Mouse (Mus musculus) urinary bladder, adult 2 months (tissue): ENCODE data around the gene Paxip1. TPM values are rescaled to one million over a fixed set of nuclear protein-coding genes. Genes with fewer than 3 reads are reported as not detected.

ENCODE experiments used
- DNase-seq: peaks from one replicate; pipeline ENCODE4 v3.0.0; 2022; ENCODE audit warnings: low spot score
- polyA plus RNA-seq: library from polyadenylated mRNA; depleted of rRNA; stranded (reverse); fragments of >200 nt; gene quantifications from 2 replicates; pipeline ENCODE4 v1.2.3, GENCODE M21; 2012; rRNA removed

Paxip1 gene
- 15.1 and 16.0 TPM in 2 replicates for polyA plus RNA-seq

GRCm38 (mm10) chr5:27791303-27792172 lies at the start of gene Paxip1:
Paxip1 (minus strand) TSS chr5:27791691.
- DNase-seq = peak; percentile 98

GRCm38 (mm10) chr5:27838061-27838460 lies 46.6 kb upstream of the Paxip1 start:
- no peak for DNase-seq

DNA sequence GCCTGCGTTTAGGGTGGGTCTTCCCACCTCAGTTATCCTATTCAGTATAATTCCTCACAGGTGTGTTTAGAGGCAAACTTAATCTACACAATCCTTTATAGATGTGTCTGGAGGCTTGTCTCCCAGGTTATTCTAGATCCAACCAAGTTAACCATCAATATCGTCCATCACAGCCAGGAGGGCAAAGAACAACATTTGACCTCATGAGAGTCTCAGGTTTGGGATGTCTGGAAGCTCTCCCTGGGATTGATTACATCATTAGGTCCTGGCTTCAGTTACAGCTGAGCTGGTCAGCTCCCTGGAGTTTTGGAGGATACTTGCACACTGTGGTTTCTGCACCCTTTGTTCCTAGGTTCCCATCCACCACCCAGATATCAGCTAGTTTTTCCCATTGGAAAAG lies 43.6 kb upstream of the Paxip1 start:
- DNase-seq = no peak

GRCm38 (mm10) chr5:27827971-27828370 lies 36.5 kb upstream of the Paxip1 start:
- DNase-seq = no peak

- DNase-seq = no peak
These were observed 29.7 kb upstream of the Paxip1 start for GRCm38 (mm10) chr5:27821161-27821560.

DNA sequence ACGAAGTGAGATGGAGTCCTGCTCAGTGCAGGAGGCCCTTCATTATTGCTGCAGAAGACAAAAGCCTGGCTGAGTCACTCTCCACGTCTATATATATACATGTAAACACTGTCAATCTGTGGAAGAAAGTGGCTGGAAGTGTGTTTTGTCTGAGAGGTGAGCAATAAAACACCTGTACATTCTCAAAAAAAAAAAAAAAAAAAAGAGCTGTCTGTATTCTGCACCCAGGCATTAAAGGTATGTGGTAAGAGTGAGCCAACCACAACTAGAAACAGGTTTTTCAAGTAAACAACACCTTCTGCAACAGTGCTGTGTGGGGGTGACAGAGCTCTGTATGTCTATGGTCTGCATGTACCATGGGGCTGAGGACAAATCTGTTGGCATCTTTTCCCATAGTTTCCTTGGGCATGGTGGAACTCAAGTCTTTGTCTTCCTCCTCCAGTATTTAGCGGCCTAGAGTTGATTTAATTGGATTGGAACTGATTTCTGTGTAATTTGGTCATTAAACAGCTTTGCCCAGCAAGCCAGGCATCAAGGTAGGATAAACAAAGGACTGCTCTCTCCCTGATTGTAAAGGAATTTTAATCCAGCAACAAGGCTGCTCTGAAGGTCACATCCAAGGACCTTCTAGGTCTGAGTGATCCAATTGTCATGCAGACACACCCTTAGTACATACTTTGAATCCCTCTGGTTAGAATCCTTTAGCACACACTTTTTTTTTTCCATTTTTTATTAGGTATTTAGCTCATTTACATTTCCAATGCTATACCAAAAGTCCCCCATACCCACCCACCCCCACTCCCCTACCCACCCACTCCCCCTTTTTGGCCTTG lies 27.6 kb upstream of the Paxip1 start:
- no peak for DNase-seq

- DNase-seq = no peak
These were observed 22.8 kb upstream of the Paxip1 start for GRCm38 (mm10) chr5:27814282-27814681.

- DNase-seq = no peak
These were observed 2.4 kb upstream of the Paxip1 start for GRCm38 (mm10) chr5:27793923-27794322.

DNA sequence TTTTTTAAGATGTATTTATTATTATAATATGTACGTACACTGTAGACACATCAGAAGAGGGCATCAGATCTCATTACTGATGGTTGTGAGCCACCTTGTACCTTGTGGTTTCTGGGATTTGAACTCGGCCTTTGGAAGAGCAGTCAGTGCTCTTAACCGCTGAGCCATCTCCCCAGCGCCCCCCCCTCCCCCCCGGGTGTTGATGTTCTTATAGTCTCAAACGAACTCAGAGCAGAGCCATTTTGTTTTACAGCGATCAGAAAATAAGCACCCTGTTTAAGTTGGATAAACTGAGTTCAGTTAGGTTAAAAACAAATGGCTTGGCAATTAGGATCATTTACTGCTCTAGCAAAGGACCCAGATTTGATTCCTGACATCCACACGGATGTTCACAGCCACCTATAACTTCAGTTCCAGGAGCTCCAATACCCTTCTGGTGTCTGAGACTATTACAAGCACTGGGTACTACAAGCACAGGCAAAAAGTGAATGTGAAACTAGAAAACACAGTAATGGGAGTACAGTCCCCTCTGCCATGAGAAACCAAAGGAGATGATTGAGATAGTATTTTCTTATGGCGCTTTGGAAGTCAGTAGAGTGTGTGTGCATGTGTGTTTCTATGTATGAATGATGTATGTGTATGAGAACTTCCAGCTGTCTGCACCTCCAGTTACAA lies 1.2 kb upstream of the Paxip1 start:
- no peak for DNase-seq

DNA sequence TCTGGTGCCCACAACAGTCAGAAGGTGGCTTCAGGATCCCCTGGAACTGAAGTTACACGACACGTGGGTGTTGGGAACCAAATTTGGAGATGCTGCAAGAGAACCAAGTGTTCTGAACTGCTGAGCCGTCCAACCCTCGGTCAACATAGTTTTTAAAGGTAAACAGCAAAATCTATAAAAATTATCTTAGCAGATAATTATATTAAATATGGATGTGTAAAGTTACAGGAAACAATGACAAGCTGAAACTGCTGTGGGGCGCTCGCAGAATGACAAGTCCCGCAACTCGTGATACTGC lies 631 bp upstream of the Paxip1 start:
- no peak for DNase-seq

- peak; percentile 76 for DNase-seq
These were observed 592 bp downstream of the Paxip1 start for GRCm38 (mm10) chr5:27790910-27791288.

- no peak for DNase-seq
These were observed 1.2 kb downstream of the Paxip1 start for GRCm38 (mm10) chr5:27790086-27790909.

DNA sequence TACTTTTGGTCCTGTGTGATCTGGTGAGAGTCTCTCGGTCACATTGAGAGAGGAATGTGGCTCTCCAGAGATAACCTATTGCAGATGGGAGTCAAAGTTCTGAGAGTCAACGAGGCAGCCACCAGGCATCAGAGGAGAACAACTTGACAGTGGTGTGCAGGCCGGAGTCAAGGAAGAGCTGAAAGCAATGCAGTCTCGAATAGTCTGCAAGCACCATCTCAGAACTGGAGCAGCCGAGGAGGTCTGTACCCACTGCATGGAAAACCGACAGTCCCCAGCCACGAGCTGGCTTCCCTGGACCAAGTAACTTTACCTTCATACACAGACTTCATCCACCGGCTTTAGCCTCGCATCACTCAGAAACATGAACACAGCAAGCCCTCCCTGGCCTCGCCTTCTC lies 1.9 kb downstream of the Paxip1 start:
- no peak for DNase-seq

GRCm38 (mm10) chr5:27783381-27783780 lies 8.1 kb downstream of the Paxip1 start:
- no peak for DNase-seq

GRCm38 (mm10) chr5:27767948-27768347 lies 23.5 kb downstream of the Paxip1 start:
- no peak for DNase-seq

- DNase-seq = no peak
These were observed 25.7 kb downstream of the Paxip1 start for GRCm38 (mm10) chr5:27765780-27766179.

- no peak for DNase-seq
These were observed 46.5 kb downstream of the Paxip1 start for GRCm38 (mm10) chr5:27744944-27745343.

- DNase-seq = no peak
These were observed 52.3 kb downstream of the Paxip1 start for GRCm38 (mm10) chr5:27739216-27739615.

- no peak for DNase-seq
These were observed 54.3 kb downstream of the Paxip1 start for GRCm38 (mm10) chr5:27737168-27737567.

DNA sequence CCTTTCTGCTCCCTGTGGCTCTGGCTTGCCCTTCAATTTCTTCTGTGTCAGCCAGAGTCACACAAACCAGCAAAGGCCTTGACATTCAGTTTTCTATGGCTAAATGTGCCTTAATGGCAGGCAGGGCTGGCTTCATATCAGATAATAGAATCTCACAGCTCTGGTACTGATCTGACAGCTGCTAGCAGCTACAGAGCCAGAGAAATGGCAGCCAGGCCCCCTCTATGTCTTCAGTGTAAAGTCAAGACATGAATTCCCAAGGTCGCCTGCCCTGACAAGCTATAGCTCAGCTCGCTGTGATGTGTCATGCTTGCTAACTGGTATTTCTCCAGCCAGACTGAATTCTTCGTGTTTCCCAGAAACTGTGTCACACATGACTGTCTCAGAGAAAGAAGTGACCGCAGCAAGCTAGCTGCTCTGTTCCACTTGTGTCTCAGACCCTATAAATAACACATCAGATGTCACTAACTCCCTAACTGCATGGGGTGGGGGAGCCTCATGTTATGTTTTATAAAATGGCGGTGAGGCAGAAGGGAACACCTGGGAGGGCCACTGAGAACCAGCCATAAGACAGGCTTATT lies 59.1 kb downstream of the Paxip1 start:
- DNase-seq = no peak

DNA sequence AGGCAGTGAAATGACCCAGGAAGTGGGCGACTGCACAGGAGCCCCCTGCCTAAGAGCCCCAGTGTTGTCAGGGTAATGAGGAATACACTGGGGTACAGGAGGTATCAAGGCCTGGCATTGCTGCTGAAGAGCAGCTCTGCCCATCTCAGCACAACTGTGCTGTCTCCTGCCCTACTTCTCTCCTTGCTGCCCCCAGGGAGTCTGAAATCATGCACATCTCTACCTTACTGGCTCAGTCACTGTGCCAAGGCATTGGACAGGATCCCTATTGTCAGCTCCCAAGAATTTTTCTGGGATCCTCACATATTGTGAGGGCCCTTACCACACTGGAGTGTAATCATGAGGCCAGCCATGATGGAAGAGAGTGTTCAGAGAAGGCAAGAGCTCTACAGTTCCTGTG lies 60.1 kb downstream of the Paxip1 start:
- no peak for DNase-seq
